Mouse (Mus musculus) hindbrain, embryonic 16.5 days (tissue): Measurements from ENCODE around the gene Tecr. TPM values are rescaled to one million over a fixed set of nuclear protein-coding genes. Genes with fewer than 3 reads are reported as not detected.

Experiments used
- ATAC-seq: fragments of 200-750 bp; cut with Nextera tagmentation; 2 replicates; pipeline ENCODE4 v1.8.0; 2017; ENCODE audit warnings: moderate TSS enrichment, moderate library complexity
- H3K27ac ChIP-seq: fragments of 300-500 bp; sonication (generic); 2 replicates; pipeline ENCODE4 v1.5.1; 2014; ENCODE audit warnings: low read depth, mild to moderate bottlenecking, control low read depth, low read length, moderate library complexity
- H3K27me3 ChIP-seq: fragments of 300-500 bp; sonication (generic); replicated peaks from 2 replicates; pipeline ENCODE4 v1.6.1; 2014; ENCODE audit warnings: low read length; ENCODE audit not compliant: control insufficient read depth, insufficient read depth
- H3K36me3 ChIP-seq: fragments of 300-500 bp; sonication (generic); 2 replicates; pipeline ENCODE4 v1.6.1; 2014; ENCODE audit warnings: mild to moderate bottlenecking, low read length, moderate library complexity, mixed read lengths; ENCODE audit not compliant: control insufficient read depth, insufficient read depth
- H3K4me1 ChIP-seq: fragments of 300-500 bp; sonication (generic); 2 replicates; pipeline ENCODE4 v1.6.1; 2014; ENCODE audit warnings: low read depth, low read length; ENCODE audit not compliant: control insufficient read depth, insufficient read depth
- H3K4me2 ChIP-seq: fragments of 300-500 bp; sonication (generic); 2 replicates; pipeline ENCODE4 v1.6.1; 2014; ENCODE audit warnings: mild to moderate bottlenecking, low read length, control low read depth, moderate library complexity
- H3K4me3 ChIP-seq: fragments of 300-500 bp; sonication (generic); 2 replicates; pipeline ENCODE4 v1.5.1; 2014; ENCODE audit warnings: mild to moderate bottlenecking, low read length, control low read depth, moderate library complexity
- H3K9ac ChIP-seq: fragments of 300-500 bp; sonication (generic); 2 replicates; pipeline ENCODE4 v1.6.1; 2014; ENCODE audit warnings: low read depth, mild to moderate bottlenecking, control low read depth, low read length, moderate library complexity
- H3K9me3 ChIP-seq: fragments of 300-500 bp; sonication (generic); 2 replicates; pipeline ENCODE4 v1.6.1; 2014; ENCODE audit warnings: mild to moderate bottlenecking, low read length, moderate library complexity; ENCODE audit not compliant: control insufficient read depth
- WGBS: fragments of 180-500 bp; shearing (Covaris S2); extraction: QIAGEN DNeasy Blood & Tissue Kit; methylation state at CpG from one replicate; pipeline ENCODE4 v1.1.7; 2014; 5-methylcytosine and 5-hydroxymethylcytosine counted together
- polyA plus RNA-seq: library from polyadenylated mRNA; unstranded; fragments of >200 nt; fragmentation: Nextera tagmentation; extraction: Ambion mirVana; gene quantifications from 2 replicates; pipeline ENCODE4 v1.2.1, GENCODE M21; 2015

Gene Tecr
- polyA plus RNA-seq, 1 experiment from 2014 or later = 1,598 TPM

- ATAC-seq = peak; percentile 43; the same call in 1 of the 2 replicates
- Histone ChIP-seq H3K9me3 (no peaks in the 10 kb centered on the region), H3K4me2 (peak overlapping the region; percentile 76), H3K27me3 (no peaks in the 10 kb centered on the region), H3K27ac (no peak overlapping the region; the same call in 1 of the 2 replicates), H3K4me3 (peak overlapping the region; percentile 44), H3K4me1 (no peaks in the 10 kb centered on the region; the same call in 1 of the 2 replicates), H3K36me3 (no peaks in the 10 kb centered on the region), H3K9ac (peak overlapping the region; percentile 64)
- WGBS = 55% methylated on average over 15 of the region's 15 CpGs
Observed at GRCm38 (mm10) chr8:83621691-83622388, 14.1 kb upstream of the Tecr start.

DNA sequence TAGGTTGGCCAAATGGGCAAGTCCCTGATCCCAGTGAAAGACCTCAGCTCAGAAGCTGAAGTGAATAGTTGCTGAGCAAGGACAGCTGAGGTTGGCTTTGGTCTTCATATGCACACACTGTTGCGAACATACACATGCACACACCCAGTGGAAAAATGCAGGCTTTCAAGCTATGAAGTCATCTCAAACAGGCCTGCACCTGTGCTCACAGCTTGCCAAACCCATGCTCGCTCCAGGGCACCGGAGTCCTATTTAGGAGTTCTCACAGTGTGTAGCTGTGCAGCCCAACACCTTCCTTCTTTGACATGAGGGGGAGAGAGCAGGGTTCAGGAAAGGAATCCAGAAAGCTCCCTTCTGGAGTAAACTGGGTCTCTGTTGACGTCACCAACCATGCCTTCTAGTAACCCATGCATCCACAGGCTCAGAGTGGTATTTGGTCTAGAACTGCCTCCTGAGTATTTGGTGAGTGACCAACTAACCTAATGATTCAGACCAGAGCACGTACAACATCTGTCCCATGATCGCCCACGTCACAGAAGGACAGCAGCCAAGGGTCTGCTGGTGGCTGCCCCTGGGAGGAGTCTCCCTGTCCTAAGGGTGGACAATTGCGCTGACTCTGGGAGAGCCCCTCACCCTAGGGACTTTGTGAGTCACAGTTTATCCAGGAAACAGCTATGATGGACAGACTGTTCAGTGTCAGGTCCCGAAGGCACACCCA is 12.0 kb upstream of the Tecr start:
- no peaks in the 10 kb centered on the region for H3K36me3 ChIP-seq
- no peak overlapping the region for H3K4me2 ChIP-seq

GRCm38 (mm10) chr8:83618566-83618965 is 10.8 kb upstream of the Tecr start:
- H3K4me3 ChIP-seq = no peak overlapping the region
- H3K4me1 ChIP-seq = no peaks in the 10 kb centered on the region; the same call in 1 of the 2 replicates
- peaks cover 5% of the 10 kb centered on the region for H3K36me3 ChIP-seq
- no peak overlapping the region for H3K9ac ChIP-seq
- H3K4me2 ChIP-seq = no peak overlapping the region
- H3K9me3 ChIP-seq = no peaks in the 10 kb centered on the region
- H3K27me3 ChIP-seq = no peaks in the 10 kb centered on the region
- WGBS = 98% methylated on average over 2 of the region's 2 CpGs
- ATAC-seq = no peak
- no peak overlapping the region for H3K27ac ChIP-seq

More for the DNA sequence above, 12.0 kb upstream of the Tecr start:
- Histone ChIP-seq H3K9me3 (no peaks in the 10 kb centered on the region), H3K27ac (no peak overlapping the region), H3K4me1 (no peaks in the 10 kb centered on the region; the same call in 1 of the 2 replicates), H3K27me3 (no peaks in the 10 kb centered on the region), H3K4me3 (no peak overlapping the region), H3K9ac (no peak overlapping the region)
- no peak for ATAC-seq
- WGBS = 89% methylated on average over 9 of the region's 9 CpGs

- ATAC-seq = no peak
- WGBS = 90% methylated on average over 2 of the region's 2 CpGs
Observed at GRCm38 (mm10) chr8:83617111-83617510, 9.3 kb upstream of the Tecr start.

DNA sequence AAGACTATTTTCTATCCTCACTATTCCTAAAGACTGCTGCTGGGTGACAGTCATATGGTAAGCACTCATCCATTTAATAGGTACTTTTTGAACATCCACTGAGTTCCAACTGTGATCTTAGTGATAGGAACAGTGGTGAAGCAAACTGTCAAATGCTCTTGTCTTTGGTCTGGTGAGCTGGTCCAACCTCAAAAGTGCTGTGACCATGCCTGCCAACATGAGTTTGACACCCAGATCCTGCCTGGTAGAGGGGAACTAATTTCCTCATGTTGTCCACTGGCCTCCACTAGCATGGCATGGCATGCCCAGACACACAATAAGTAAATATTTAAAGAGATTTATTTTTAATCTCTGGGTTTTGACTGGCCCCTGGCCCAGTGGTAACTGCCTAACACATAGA is 8.9 kb upstream of the Tecr start:
- peaks cover 15% of the 10 kb centered on the region for H3K36me3 ChIP-seq
- no peak for ATAC-seq

More at GRCm38 (mm10) chr8:83617111-83617510, 9.3 kb upstream of the Tecr start:
- H3K4me1 ChIP-seq = no peaks in the 10 kb centered on the region; the same call in 1 of the 2 replicates
- no peaks in the 10 kb centered on the region for H3K27me3 ChIP-seq
- H3K4me2 ChIP-seq = no peak overlapping the region
- H3K27ac ChIP-seq = no peak overlapping the region
- H3K9ac ChIP-seq = no peak overlapping the region
- H3K36me3 ChIP-seq = peaks cover 11% of the 10 kb centered on the region
- H3K4me3 ChIP-seq = no peak overlapping the region
- no peaks in the 10 kb centered on the region for H3K9me3 ChIP-seq

DNA sequence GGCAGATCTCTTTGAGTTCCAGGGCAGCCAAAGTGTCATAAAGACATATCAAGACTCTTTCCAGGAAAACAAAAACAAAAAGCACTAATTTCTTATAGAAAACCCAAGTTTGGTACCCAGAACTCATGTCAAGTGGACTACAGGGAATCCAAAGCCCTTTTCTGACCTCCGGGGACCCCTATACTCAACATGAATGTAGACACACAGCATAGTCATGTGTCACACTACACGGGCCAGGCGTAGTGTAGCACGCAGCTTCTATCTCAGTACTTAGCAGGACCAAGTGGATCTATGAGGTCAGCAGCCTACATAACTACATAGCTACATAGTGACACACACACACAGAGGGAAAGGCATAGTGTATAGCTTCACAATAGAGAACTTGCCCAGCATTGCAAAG is 5.9 kb upstream of the Tecr start:
- H3K4me1 ChIP-seq = peaks cover 14% of the 10 kb centered on the region
- no peaks in the 10 kb centered on the region for H3K9me3 ChIP-seq
- H3K27ac ChIP-seq = no peak overlapping the region
- peaks cover 26% of the 10 kb centered on the region for H3K36me3 ChIP-seq
- no peak for ATAC-seq
- WGBS = 97% methylated on average over 4 of the region's 4 CpGs
- no peak overlapping the region for H3K4me2 ChIP-seq
- H3K9ac ChIP-seq = no peak overlapping the region
- no peaks in the 10 kb centered on the region for H3K27me3 ChIP-seq
- H3K4me3 ChIP-seq = no peak overlapping the region

More for the DNA sequence above, 8.9 kb upstream of the Tecr start:
- Histone ChIP-seq H3K4me1 (no peaks in the 10 kb centered on the region), H3K9ac (no peak overlapping the region), H3K4me2 (no peak overlapping the region), H3K9me3 (no peaks in the 10 kb centered on the region), H3K27me3 (no peaks in the 10 kb centered on the region), H3K4me3 (no peak overlapping the region), H3K27ac (no peak overlapping the region)

- 95% methylated on average over 4 of the region's 4 CpGs for WGBS
- no peak overlapping the region for H3K4me3 ChIP-seq
- H3K4me2 ChIP-seq = no peak overlapping the region
- ATAC-seq = no peak
- no peak overlapping the region for H3K27ac ChIP-seq
- H3K9me3 ChIP-seq = no peaks in the 10 kb centered on the region
- H3K9ac ChIP-seq = no peak overlapping the region
- no peaks in the 10 kb centered on the region for H3K27me3 ChIP-seq
- H3K4me1 ChIP-seq = peaks cover 17% of the 10 kb centered on the region
- H3K36me3 ChIP-seq = peaks cover 26% of the 10 kb centered on the region
Observed at GRCm38 (mm10) chr8:83611921-83612320, 4.2 kb upstream of the Tecr start.

DNA sequence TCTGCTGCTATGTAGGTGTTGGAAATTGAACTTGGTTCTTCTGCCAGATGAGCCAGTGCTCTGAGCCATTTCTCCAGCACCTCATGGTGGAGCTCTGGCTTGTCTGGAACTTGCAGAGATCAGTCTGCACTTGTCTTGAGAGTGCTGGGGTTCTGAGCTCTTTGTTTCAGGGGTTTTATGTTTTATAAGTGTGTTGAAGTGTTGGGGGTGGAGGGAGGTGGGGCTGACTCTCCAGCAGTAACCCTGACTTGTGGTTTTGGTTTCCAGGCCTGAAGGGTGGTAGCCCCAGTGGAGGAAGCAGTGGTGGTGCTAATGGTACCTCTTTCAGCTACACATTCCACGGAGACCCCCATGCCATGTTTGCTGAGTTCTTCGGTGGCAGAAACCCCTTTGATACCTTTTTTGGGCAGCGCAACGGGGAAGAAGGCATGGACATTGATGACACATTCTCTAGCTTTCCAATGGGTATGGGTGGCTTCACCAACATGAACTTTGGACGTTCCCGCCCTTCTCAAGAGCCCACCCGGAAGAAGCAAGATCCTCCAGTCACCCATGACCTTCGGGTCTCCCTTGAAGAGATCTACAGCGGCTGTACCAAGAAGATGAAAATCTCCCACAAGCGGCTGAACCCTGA is 1.9 kb upstream of the Tecr start:
- 92% methylated on average over 10 of the region's 10 CpGs for WGBS
- H3K4me2 ChIP-seq = peak overlapping the region; percentile 86
- no peak overlapping the region; the same call in 1 of the 2 replicates for H3K27ac ChIP-seq
- H3K9me3 ChIP-seq = no peaks in the 10 kb centered on the region
- H3K4me3 ChIP-seq = peak overlapping the region; percentile 68
- 0 out of 2 replicates have a peak overlapping the region, but pooled peaks have one; percentile 82 for H3K9ac ChIP-seq
- peaks cover 18% of the 10 kb centered on the region for H3K4me1 ChIP-seq
- H3K27me3 ChIP-seq = no peaks in the 10 kb centered on the region
- no peak for ATAC-seq
- H3K36me3 ChIP-seq = peaks cover 26% of the 10 kb centered on the region

DNA sequence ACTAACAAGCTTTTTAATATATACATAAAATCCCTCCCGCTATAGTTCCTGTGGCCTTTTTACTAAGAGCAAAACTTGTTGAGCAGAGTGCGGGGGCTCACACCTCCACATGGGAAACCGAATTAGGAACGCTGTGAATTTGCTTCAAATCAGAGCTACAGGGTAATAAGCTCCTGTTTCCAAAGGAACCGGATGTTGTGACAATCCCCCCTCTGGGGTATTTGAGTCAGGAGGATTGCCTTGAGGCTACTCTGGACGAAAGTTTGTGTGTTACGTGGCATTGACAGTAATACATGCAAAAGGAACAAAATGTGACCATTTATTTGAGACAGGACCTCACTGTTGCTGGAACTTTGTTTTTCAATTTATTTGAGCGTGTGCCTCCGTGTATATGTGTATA is 1.3 kb upstream of the Tecr start:
- H3K27me3 ChIP-seq = no peaks in the 10 kb centered on the region
- H3K27ac ChIP-seq = peak overlapping the region; percentile 96
- no peak for ATAC-seq
- peak overlapping the region; percentile 86 for H3K4me2 ChIP-seq
- peak overlapping the region; percentile 68 for H3K4me3 ChIP-seq
- 35% methylated on average over 9 of the region's 9 CpGs for WGBS
- H3K36me3 ChIP-seq = peaks cover 23% of the 10 kb centered on the region
- H3K9ac ChIP-seq = peak overlapping the region; percentile 82
- H3K9me3 ChIP-seq = no peaks in the 10 kb centered on the region
- peaks cover 18% of the 10 kb centered on the region for H3K4me1 ChIP-seq
